8 mouse cellular contexts compared by ENCODE assay signal in the genomic region with DNA sequence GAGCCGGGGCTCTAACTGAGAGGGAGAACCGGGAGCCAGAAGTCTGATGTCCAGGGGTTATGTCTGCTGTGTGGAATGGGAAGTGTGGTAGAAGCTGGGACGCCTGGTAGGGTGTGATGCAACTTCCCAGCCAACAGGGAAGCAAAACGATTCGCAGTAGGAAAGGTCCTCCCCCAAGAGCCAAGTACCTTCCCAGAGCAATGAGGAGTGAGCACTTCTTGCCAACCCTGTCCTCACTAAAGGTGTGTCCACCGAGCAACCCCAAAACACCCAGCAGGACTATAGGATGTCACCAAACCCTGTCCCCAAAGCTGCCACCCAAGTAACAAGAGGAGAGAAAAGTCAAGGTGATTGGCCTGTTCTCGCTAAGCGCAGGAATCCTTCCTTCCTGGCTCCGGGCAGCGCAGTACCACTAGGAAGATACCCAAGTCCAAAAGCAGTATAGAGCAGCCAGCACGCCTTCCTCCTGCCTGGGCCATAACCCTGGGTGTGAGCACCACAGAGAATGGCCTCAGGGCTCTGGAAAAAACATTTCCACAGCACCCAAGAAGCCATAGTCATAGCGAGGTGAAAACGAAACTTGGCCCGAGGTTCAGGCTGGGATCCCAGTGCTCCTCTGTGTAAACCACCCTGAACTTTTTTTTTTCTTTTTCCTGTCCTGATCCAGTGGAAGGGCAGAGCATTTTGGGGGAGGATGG. TPM values are rescaled to one million over a fixed set of nuclear protein-coding genes. Genes with fewer than 3 reads are reported as not detected.
A peak's percentile ranks its signal among the peaks of the same experiment; 100 is the strongest.
DNase-seq lines count a peak whose midpoint lies in the region; ATAC-seq lines count a peak whose summit lies in the region.

No protein-coding gene starts in this region.

- no peak overlapping the region for H3K4me2 ChIP-seq in hindbrain, embryonic 11.5 days (replicated peaks; ENCODE audit: low read depth, low read length)

- no peaks in the 10 kb centered on the region for H3K9me3 ChIP-seq in hindbrain, embryonic 10.5 days
- no peaks in the 10 kb centered on the region for H3K9me3 ChIP-seq in hindbrain, embryonic 11.5 days (ENCODE audit: control insufficient read depth, low read length)

- DNase-seq in hindbrain, embryonic 10.5 days (ENCODE audit: low spot score): no peak
- DNase-seq in hindbrain, embryonic 11.5 days (ENCODE audit: low spot score): no peak
- peak; percentile 30 for DNase-seq in kidney, postnatal 10 days
- no peak for DNase-seq in frontal cortex, postnatal 14 days (ENCODE audit: low spot score in 2 of 2)
- no peak for DNase-seq in left cerebral cortex, adult 9 months (ENCODE audit: low spot score in 2 of 2)
- DNase-seq in urinary bladder, adult 18-20 months (ENCODE audit: low spot score in 2 of 2): no peak

- 0 out of 2 replicates have a peak overlapping the region, but pooled peaks have one; percentile 90 for H3K4me3 ChIP-seq in hindbrain, embryonic 10.5 days
- no peak overlapping the region for H3K4me3 ChIP-seq in hindbrain, embryonic 11.5 days (ENCODE audit: low read depth, low read length)

- H3K4me1 ChIP-seq in hindbrain, embryonic 10.5 days (replicated peaks): peaks cover 42% of the 10 kb centered on the region
- H3K4me1 ChIP-seq in hindbrain, embryonic 11.5 days (replicated peaks; ENCODE audit: control insufficient read depth, insufficient read depth, low read length): peaks cover 9% of the 10 kb centered on the region; the same call in 1 of the 2 replicates

- H3K9ac ChIP-seq in hindbrain, embryonic 11.5 days (ENCODE audit: low read depth, low read length): no peak overlapping the region

- WGBS in hindbrain, embryonic 10.5 days: 85% methylated on average over 14 of the region's 14 CpGs
- WGBS in hindbrain, embryonic 11.5 days: 85% methylated on average over 14 of the region's 14 CpGs

- no peak for ATAC-seq in hindbrain, embryonic 11.5 days (ENCODE audit: low FRiP score)
- ATAC-seq in granulocyte monocyte progenitor cell, adult 5-6 weeks (replicated peaks; ENCODE audit: poor library complexity, severe bottlenecking): peak; percentile 70
- 0 out of 2 replicates have a peak, but pooled peaks have one; percentile 21 for ATAC-seq in megakaryocyte-erythroid progenitor cell, adult 5-6 weeks (replicated peaks; ENCODE audit: low FRiP score, low TSS enrichment, poor library complexity, severe bottlenecking)

- no peak overlapping the region for H3K27ac ChIP-seq in hindbrain, embryonic 10.5 days
- H3K27ac ChIP-seq in hindbrain, embryonic 11.5 days (ENCODE audit: low read depth, low read length): no peak overlapping the region

- no peaks in the 10 kb centered on the region for H3K27me3 ChIP-seq in hindbrain, embryonic 10.5 days (ENCODE audit: insufficient read depth, poor library complexity, severe bottlenecking)
- H3K27me3 ChIP-seq in hindbrain, embryonic 11.5 days (ENCODE audit: control insufficient read depth, insufficient read depth, low read length): no peaks in the 10 kb centered on the region

- H3K36me3 ChIP-seq in hindbrain, embryonic 10.5 days: peaks cover 10% of the 10 kb centered on the region
- no peaks in the 10 kb centered on the region for H3K36me3 ChIP-seq in hindbrain, embryonic 11.5 days (ENCODE audit: control insufficient read depth, insufficient read depth, low read length)

RNA-seq across cellular contexts. Expression of gene Zdhhc18, which starts 18.7 kb away (rescaled TPM):
- polyA plus RNA-seq in hindbrain, embryonic 10.5 days (2016; fragmentation: Nextera tagmentation; extraction: Ambion mirVana): 1.9 and 3.1 TPM in 2 replicates
- polyA plus RNA-seq in hindbrain, embryonic 11.5 days (2014; fragmentation: Nextera tagmentation; extraction: Ambion mirVana): 2.0 and 2.8 TPM in 2 replicates
- 12.9 and 22.4 TPM in 2 replicates for total RNA-seq in granulocyte monocyte progenitor cell, adult 5-6 weeks (2014; fragmentation: Nextera tagmentation)
- 10.7 and 12.5 TPM in 2 replicates for total RNA-seq in granulocyte monocyte progenitor cell, adult 5-6 weeks (2017)
- total RNA-seq in megakaryocyte-erythroid progenitor cell, adult 5-6 weeks (2014; fragmentation: Nextera tagmentation): 16.2 and 24.1 TPM in 2 replicates
- 5.0 and 8.1 TPM in 2 replicates for total RNA-seq in megakaryocyte-erythroid progenitor cell, adult 5-6 weeks (2017)

RNA-seq across cellular contexts. Expression of gene Sfn, which starts 29.3 kb away (rescaled TPM):
- 16.5 and 33.5 TPM in 2 replicates for polyA plus RNA-seq in hindbrain, embryonic 10.5 days (2016; fragmentation: Nextera tagmentation; extraction: Ambion mirVana)
- 19.5 and 29.6 TPM in 2 replicates for polyA plus RNA-seq in hindbrain, embryonic 11.5 days (2014; fragmentation: Nextera tagmentation; extraction: Ambion mirVana)
- total RNA-seq in granulocyte monocyte progenitor cell, adult 5-6 weeks (2014; fragmentation: Nextera tagmentation): 2.8 and 3.1 TPM in 2 replicates
- 3.6 and 4.3 TPM in 2 replicates for total RNA-seq in granulocyte monocyte progenitor cell, adult 5-6 weeks (2017)
- total RNA-seq in megakaryocyte-erythroid progenitor cell, adult 5-6 weeks (2014; fragmentation: Nextera tagmentation): 1.7 and 2.7 TPM in 2 replicates
- total RNA-seq in megakaryocyte-erythroid progenitor cell, adult 5-6 weeks (2017): 1.3 and 2.0 TPM in 2 replicates

RNA-seq across cellular contexts. Expression of gene Pigv, which starts 41.2 kb away (rescaled TPM):
- polyA plus RNA-seq in hindbrain, embryonic 10.5 days (2016; fragmentation: Nextera tagmentation; extraction: Ambion mirVana): 14.5 and 16.8 TPM in 2 replicates
- 10.0 and 10.7 TPM in 2 replicates for polyA plus RNA-seq in hindbrain, embryonic 11.5 days (2014; fragmentation: Nextera tagmentation; extraction: Ambion mirVana)
- 8.7 and 11.5 TPM in 2 replicates for total RNA-seq in granulocyte monocyte progenitor cell, adult 5-6 weeks (2014; fragmentation: Nextera tagmentation)
- 6.6 and 8.1 TPM in 2 replicates for total RNA-seq in granulocyte monocyte progenitor cell, adult 5-6 weeks (2017)
- 7.0 and 10.1 TPM in 2 replicates for total RNA-seq in megakaryocyte-erythroid progenitor cell, adult 5-6 weeks (2014; fragmentation: Nextera tagmentation)
- 2.3 and 12.4 TPM in 2 replicates for total RNA-seq in megakaryocyte-erythroid progenitor cell, adult 5-6 weeks (2017)

RNA-seq across cellular contexts. Expression of gene Gpn2, which starts 47.1 kb away (rescaled TPM):
- 28.5 and 29.1 TPM in 2 replicates for polyA plus RNA-seq in hindbrain, embryonic 10.5 days (2016; fragmentation: Nextera tagmentation; extraction: Ambion mirVana)
- 25.9 and 29.3 TPM in 2 replicates for polyA plus RNA-seq in hindbrain, embryonic 11.5 days (2014; fragmentation: Nextera tagmentation; extraction: Ambion mirVana)
- 11.5 and 16.2 TPM in 2 replicates for total RNA-seq in granulocyte monocyte progenitor cell, adult 5-6 weeks (2014; fragmentation: Nextera tagmentation)
- total RNA-seq in granulocyte monocyte progenitor cell, adult 5-6 weeks (2017): 21.3 and 27.2 TPM in 2 replicates
- total RNA-seq in megakaryocyte-erythroid progenitor cell, adult 5-6 weeks (2014; fragmentation: Nextera tagmentation): 16.0 and 20.9 TPM in 2 replicates
- total RNA-seq in megakaryocyte-erythroid progenitor cell, adult 5-6 weeks (2017): 19.5 and 29.3 TPM in 2 replicates

RNA-seq across cellular contexts. Expression of gene Gpatch3, which starts 56.7 kb away (rescaled TPM):
- polyA plus RNA-seq in hindbrain, embryonic 10.5 days (2016; fragmentation: Nextera tagmentation; extraction: Ambion mirVana): 10.0 and 10.8 TPM in 2 replicates
- 6.9 and 8.9 TPM in 2 replicates for polyA plus RNA-seq in hindbrain, embryonic 11.5 days (2014; fragmentation: Nextera tagmentation; extraction: Ambion mirVana)
- total RNA-seq in granulocyte monocyte progenitor cell, adult 5-6 weeks (2014; fragmentation: Nextera tagmentation): 4.2 and 17.8 TPM in 2 replicates
- total RNA-seq in granulocyte monocyte progenitor cell, adult 5-6 weeks (2017): 18.3 and 23.7 TPM in 2 replicates
- total RNA-seq in megakaryocyte-erythroid progenitor cell, adult 5-6 weeks (2014; fragmentation: Nextera tagmentation): 1.2 and 6.2 TPM in 2 replicates
- total RNA-seq in megakaryocyte-erythroid progenitor cell, adult 5-6 weeks (2017): 16.9 and 29.6 TPM in 2 replicates
